Mouse (Mus musculus): ENCODE results near the gene Rasgef1b. TPM values are rescaled to one million over a fixed set of nuclear protein-coding genes. Genes with fewer than 3 reads are reported as not detected.

The Rasgef1b gene
- polyA plus RNA-seq, 1 experiment from 2014 or later: 15.6 TPM

DNA sequence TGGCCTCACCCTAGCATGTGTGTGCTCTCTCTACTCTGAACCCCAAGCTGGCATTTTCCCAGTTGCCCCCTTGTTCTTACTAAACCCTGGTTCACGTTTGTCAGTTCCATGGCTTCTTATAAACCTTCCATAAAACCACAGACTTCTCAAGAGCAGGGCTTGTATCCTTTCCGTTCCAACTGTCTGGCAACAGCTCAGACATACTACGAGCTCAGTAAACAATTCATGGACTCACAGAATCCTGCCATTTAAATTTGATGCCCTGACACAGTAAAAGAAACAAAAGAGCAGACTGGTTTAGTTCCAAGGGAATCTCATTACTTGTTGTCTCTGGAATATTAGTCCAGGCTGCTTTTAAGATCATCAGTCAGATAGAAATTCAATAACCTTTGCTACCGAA lies 277.9 kb downstream of the Rasgef1b start:
- Histone ChIP-seq H3K36me3 (ENCODE audit: control insufficient read depth, insufficient read depth, low read length) (no peaks in the 10 kb centered on the region), H3K27ac (ENCODE audit: low read length) (no peak overlapping the region), H3K9ac (ENCODE audit: low read length) (no peak overlapping the region), H3K9me3 (replicated peaks; ENCODE audit: control insufficient read depth, low read length) (no peaks in the 10 kb centered on the region), H3K4me2 (ENCODE audit: low read depth, low read length) (no peak overlapping the region), H3K4me1 (ENCODE audit: control insufficient read depth, insufficient read depth, low read length) (no peaks in the 10 kb centered on the region), H3K27me3 (ENCODE audit: control insufficient read depth, insufficient read depth, low read length) (no peaks in the 10 kb centered on the region), H3K4me3 (replicated peaks; ENCODE audit: low read length) (no peak overlapping the region)
- ATAC-seq (ENCODE audit: insufficient read depth, low FRiP score): no peak
- WGBS: 40% methylated on average over 4 of the region's 4 CpGs

- no peaks in the 10 kb centered on the region for H3K27me3 ChIP-seq (ENCODE audit: control insufficient read depth, insufficient read depth, low read length)
- H3K36me3 ChIP-seq (ENCODE audit: control insufficient read depth, insufficient read depth, low read length): no peaks in the 10 kb centered on the region
- H3K4me1 ChIP-seq (ENCODE audit: control insufficient read depth, insufficient read depth, low read length): no peaks in the 10 kb centered on the region
- no peaks in the 10 kb centered on the region for H3K9me3 ChIP-seq (replicated peaks; ENCODE audit: control insufficient read depth, low read length)
- H3K4me3 ChIP-seq (replicated peaks; ENCODE audit: low read length): no peak overlapping the region
- H3K4me2 ChIP-seq (ENCODE audit: low read depth, low read length): no peak overlapping the region
- no peak overlapping the region for H3K27ac ChIP-seq (ENCODE audit: low read length)
- 55% methylated on average over 3 of the region's 3 CpGs for WGBS
- H3K9ac ChIP-seq (ENCODE audit: low read length): no peak overlapping the region
- ATAC-seq (ENCODE audit: insufficient read depth, low FRiP score): no peak
These were observed 278.4 kb downstream of the Rasgef1b start for GRCm38 (mm10) chr5:99450463-99450862.

DNA sequence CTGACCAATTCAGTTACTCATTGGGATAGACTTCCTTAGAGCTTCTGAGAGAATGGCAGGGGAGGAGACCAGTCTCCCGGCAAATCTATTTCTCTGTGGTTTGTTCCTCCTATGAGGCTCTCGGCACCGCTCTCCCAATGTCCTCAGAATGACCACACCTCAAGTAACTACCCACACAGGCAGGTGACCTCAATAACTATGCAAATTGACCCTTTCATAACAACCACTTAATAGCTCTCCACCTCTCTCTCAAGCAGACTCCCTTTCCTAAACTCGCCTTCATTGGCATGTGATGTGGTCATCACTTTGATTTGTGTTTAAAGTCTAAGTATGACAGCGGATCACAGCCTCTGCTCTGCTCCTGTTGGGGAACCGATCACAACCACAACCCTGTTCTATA lies 281.4 kb downstream of the Rasgef1b start:
- no peak for ATAC-seq (ENCODE audit: insufficient read depth, low FRiP score)
- H3K27ac ChIP-seq (ENCODE audit: low read length): no peak overlapping the region
- no peak overlapping the region for H3K4me2 ChIP-seq (ENCODE audit: low read depth, low read length)
- no peaks in the 10 kb centered on the region for H3K9me3 ChIP-seq (replicated peaks; ENCODE audit: control insufficient read depth, low read length)
- no peak overlapping the region for H3K4me3 ChIP-seq (replicated peaks; ENCODE audit: low read length)
- H3K4me1 ChIP-seq (ENCODE audit: control insufficient read depth, insufficient read depth, low read length): no peaks in the 10 kb centered on the region
- H3K9ac ChIP-seq (ENCODE audit: low read length): no peak overlapping the region
- H3K27me3 ChIP-seq (ENCODE audit: control insufficient read depth, insufficient read depth, low read length): no peaks in the 10 kb centered on the region
- WGBS: 92% methylated on average over 6 of the region's 6 CpGs
- H3K36me3 ChIP-seq (ENCODE audit: control insufficient read depth, insufficient read depth, low read length): no peaks in the 10 kb centered on the region

DNA sequence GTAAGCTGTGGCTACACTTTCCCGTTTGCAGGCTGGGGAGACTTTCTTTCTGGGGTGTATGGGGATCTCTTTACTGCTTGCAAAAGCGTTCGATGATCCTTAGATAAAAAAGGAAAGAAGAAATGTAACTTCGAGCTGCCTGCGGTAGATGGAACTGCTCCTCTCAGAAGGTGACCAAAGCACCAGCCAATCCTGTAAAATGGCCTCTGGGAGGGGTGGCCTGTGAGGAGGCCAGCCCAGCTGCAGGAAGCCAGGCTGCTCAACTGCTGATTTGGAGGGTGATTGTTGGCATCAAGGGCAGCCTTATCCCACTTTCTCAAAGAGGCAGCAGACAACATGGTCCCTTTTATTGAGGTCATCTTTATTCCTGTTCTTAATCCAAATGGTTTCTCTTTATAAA lies 283.6 kb downstream of the Rasgef1b start:
- Histone ChIP-seq H3K27me3 (ENCODE audit: control insufficient read depth, insufficient read depth, low read length) (no peaks in the 10 kb centered on the region), H3K9ac (ENCODE audit: low read length) (no peak overlapping the region), H3K27ac (ENCODE audit: low read length) (no peak overlapping the region), H3K4me3 (replicated peaks; ENCODE audit: low read length) (no peak overlapping the region), H3K9me3 (replicated peaks; ENCODE audit: control insufficient read depth, low read length) (no peaks in the 10 kb centered on the region), H3K4me2 (ENCODE audit: low read depth, low read length) (no peak overlapping the region), H3K4me1 (ENCODE audit: control insufficient read depth, insufficient read depth, low read length) (no peaks in the 10 kb centered on the region), H3K36me3 (ENCODE audit: control insufficient read depth, insufficient read depth, low read length) (no peaks in the 10 kb centered on the region)
- WGBS: 70% methylated on average over 5 of the region's 5 CpGs
- no peak for ATAC-seq (ENCODE audit: insufficient read depth, low FRiP score)

- Histone ChIP-seq H3K4me1 (ENCODE audit: control insufficient read depth, insufficient read depth, low read length) (no peaks in the 10 kb centered on the region), H3K4me3 (replicated peaks; ENCODE audit: low read length) (no peak overlapping the region), H3K9ac (ENCODE audit: low read length) (no peak overlapping the region), H3K27me3 (ENCODE audit: control insufficient read depth, insufficient read depth, low read length) (no peaks in the 10 kb centered on the region), H3K27ac (ENCODE audit: low read length) (no peak overlapping the region), H3K36me3 (ENCODE audit: control insufficient read depth, insufficient read depth, low read length) (no peaks in the 10 kb centered on the region), H3K9me3 (replicated peaks; ENCODE audit: control insufficient read depth, low read length) (no peaks in the 10 kb centered on the region), H3K4me2 (ENCODE audit: low read depth, low read length) (no peak overlapping the region)
- 67% methylated on average over 7 of the region's 7 CpGs for WGBS
- ATAC-seq (ENCODE audit: insufficient read depth, low FRiP score): no peak
These were observed 284.1 kb downstream of the Rasgef1b start for GRCm38 (mm10) chr5:99444777-99445176.

GRCm38 (mm10) chr5:99440109-99440508 lies 288.8 kb downstream of the Rasgef1b start:
- WGBS: 66% methylated on average over 6 of the region's 6 CpGs

DNA sequence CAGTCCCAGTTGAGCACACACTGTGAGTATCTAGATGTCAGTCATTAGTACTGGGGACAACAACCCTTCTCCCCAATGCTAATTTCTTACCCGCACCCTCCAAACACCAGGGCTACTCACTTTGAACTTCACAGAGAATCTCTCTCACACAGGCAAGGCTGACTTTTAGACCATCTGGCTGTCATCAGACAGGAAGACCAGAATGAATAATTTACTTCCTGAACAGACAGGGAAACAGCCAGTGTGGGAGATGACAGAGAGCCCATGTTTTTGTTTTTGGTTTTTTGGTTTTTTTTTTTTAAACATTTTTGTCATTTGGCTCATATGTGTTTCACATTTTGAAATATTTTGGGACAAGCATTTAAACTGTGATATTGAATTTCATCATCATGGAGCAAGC lies 290.3 kb downstream of the Rasgef1b start:
- Histone ChIP-seq H3K27me3 (ENCODE audit: control insufficient read depth, insufficient read depth, low read length) (no peaks in the 10 kb centered on the region), H3K4me3 (replicated peaks; ENCODE audit: low read length) (no peak overlapping the region), H3K9ac (ENCODE audit: low read length) (no peak overlapping the region), H3K36me3 (ENCODE audit: control insufficient read depth, insufficient read depth, low read length) (no peaks in the 10 kb centered on the region), H3K9me3 (replicated peaks; ENCODE audit: control insufficient read depth, low read length) (no peaks in the 10 kb centered on the region), H3K4me2 (ENCODE audit: low read depth, low read length) (no peak overlapping the region), H3K4me1 (ENCODE audit: control insufficient read depth, insufficient read depth, low read length) (no peaks in the 10 kb centered on the region), H3K27ac (ENCODE audit: low read length) (no peak overlapping the region)
- no peak for ATAC-seq (ENCODE audit: insufficient read depth, low FRiP score)
- 50% methylated on average over 1 of the region's 1 CpGs for WGBS

More at GRCm38 (mm10) chr5:99440109-99440508, 288.8 kb downstream of the Rasgef1b start:
- H3K9ac ChIP-seq (ENCODE audit: low read length): no peak overlapping the region
- no peak overlapping the region for H3K4me3 ChIP-seq (replicated peaks; ENCODE audit: low read length)
- no peaks in the 10 kb centered on the region for H3K4me1 ChIP-seq (ENCODE audit: control insufficient read depth, insufficient read depth, low read length)
- no peak for ATAC-seq (ENCODE audit: insufficient read depth, low FRiP score)
- H3K27me3 ChIP-seq (ENCODE audit: control insufficient read depth, insufficient read depth, low read length): no peaks in the 10 kb centered on the region
- H3K36me3 ChIP-seq (ENCODE audit: control insufficient read depth, insufficient read depth, low read length): no peaks in the 10 kb centered on the region
- H3K4me2 ChIP-seq (ENCODE audit: low read depth, low read length): no peak overlapping the region
- no peaks in the 10 kb centered on the region for H3K9me3 ChIP-seq (replicated peaks; ENCODE audit: control insufficient read depth, low read length)
- no peak overlapping the region for H3K27ac ChIP-seq (ENCODE audit: low read length)

DNA sequence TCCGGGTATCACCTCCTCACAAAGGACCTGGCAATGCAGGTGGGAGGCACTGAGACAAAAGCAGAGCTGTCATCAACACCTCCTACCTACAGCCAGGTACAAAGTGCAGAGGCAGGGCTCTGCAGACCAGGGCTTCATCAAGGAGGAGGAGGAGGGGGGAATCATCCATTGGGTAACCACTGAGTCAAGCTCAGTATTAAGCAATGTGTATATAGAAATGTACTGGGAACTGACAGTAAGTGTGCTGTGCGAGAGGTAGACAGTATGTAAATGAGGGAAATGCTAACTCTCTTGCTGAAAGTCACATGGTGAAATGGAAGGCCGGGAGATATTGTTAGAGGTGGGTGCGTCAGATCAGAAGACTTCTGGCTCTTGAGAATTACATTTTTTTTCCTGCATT lies 294.6 kb downstream of the Rasgef1b start:
- H3K27me3 ChIP-seq (ENCODE audit: control insufficient read depth, insufficient read depth, low read length): no peaks in the 10 kb centered on the region
- H3K9ac ChIP-seq (ENCODE audit: low read length): no peak overlapping the region
- no peak overlapping the region for H3K4me3 ChIP-seq (replicated peaks; ENCODE audit: low read length)
- H3K4me1 ChIP-seq (ENCODE audit: control insufficient read depth, insufficient read depth, low read length): no peaks in the 10 kb centered on the region
- H3K9me3 ChIP-seq (replicated peaks; ENCODE audit: control insufficient read depth, low read length): no peaks in the 10 kb centered on the region
- no peak overlapping the region for H3K27ac ChIP-seq (ENCODE audit: low read length)
- no peaks in the 10 kb centered on the region for H3K36me3 ChIP-seq (ENCODE audit: control insufficient read depth, insufficient read depth, low read length)
- ATAC-seq (ENCODE audit: insufficient read depth, low FRiP score): no peak
- no peak overlapping the region for H3K4me2 ChIP-seq (ENCODE audit: low read depth, low read length)
- WGBS: 74% methylated on average over 4 of the region's 4 CpGs

- H3K36me3 ChIP-seq (ENCODE audit: control insufficient read depth, insufficient read depth, low read length): no peaks in the 10 kb centered on the region
- no peak overlapping the region for H3K27ac ChIP-seq (ENCODE audit: low read length)
- H3K27me3 ChIP-seq (ENCODE audit: control insufficient read depth, insufficient read depth, low read length): no peaks in the 10 kb centered on the region
- H3K9me3 ChIP-seq (replicated peaks; ENCODE audit: control insufficient read depth, low read length): no peaks in the 10 kb centered on the region
- ATAC-seq (ENCODE audit: insufficient read depth, low FRiP score): no peak
- H3K4me2 ChIP-seq (ENCODE audit: low read depth, low read length): no peak overlapping the region
- 0 out of 2 replicates have a peak, but pooled peaks cover 5% of the 10 kb centered on the region for H3K4me1 ChIP-seq (ENCODE audit: control insufficient read depth, insufficient read depth, low read length)
- no peak overlapping the region for H3K9ac ChIP-seq (ENCODE audit: low read length)
- 88% methylated on average over 8 of the region's 8 CpGs for whole genome bisulfite sequencing
- no peak overlapping the region for H3K4me3 ChIP-seq (replicated peaks; ENCODE audit: low read length)
These were observed 296.4 kb downstream of the Rasgef1b start for GRCm38 (mm10) chr5:99432471-99432870.

DNA sequence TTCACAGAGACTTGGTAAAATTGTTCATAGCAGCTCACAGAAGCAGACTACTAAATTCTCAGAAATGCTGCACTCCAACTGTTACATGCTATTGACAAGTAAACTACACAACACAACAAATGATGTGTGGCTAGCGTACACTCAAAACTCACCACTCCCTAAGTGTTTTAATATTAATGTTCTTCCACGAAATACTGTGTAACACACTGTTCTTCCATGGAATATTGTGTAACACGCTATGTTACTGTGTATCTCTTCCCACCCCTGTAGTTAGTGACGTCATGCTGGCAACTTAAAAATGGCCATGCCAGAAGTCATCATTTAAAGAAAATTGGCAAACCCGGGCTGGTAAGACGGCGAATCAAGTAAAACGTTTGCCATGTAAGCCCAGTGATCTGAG lies 299.6 kb downstream of the Rasgef1b start:
- H3K36me3 ChIP-seq (ENCODE audit: control insufficient read depth, insufficient read depth, low read length): no peaks in the 10 kb centered on the region
- no peak overlapping the region for H3K4me3 ChIP-seq (replicated peaks; ENCODE audit: low read length)
- 0 out of 2 replicates have a peak, but pooled peaks cover 5% of the 10 kb centered on the region for H3K4me1 ChIP-seq (ENCODE audit: control insufficient read depth, insufficient read depth, low read length)
- H3K27ac ChIP-seq (ENCODE audit: low read length): no peak overlapping the region
- no peaks in the 10 kb centered on the region for H3K9me3 ChIP-seq (replicated peaks; ENCODE audit: control insufficient read depth, low read length)
- H3K9ac ChIP-seq (ENCODE audit: low read length): no peak overlapping the region
- ATAC-seq (ENCODE audit: insufficient read depth, low FRiP score): no peak
- H3K4me2 ChIP-seq (ENCODE audit: low read depth, low read length): no peak overlapping the region
- WGBS: 83% methylated on average over 8 of the region's 8 CpGs
- H3K27me3 ChIP-seq (ENCODE audit: control insufficient read depth, insufficient read depth, low read length): no peaks in the 10 kb centered on the region
